Mouse (Mus musculus): ENCODE results near the gene Itih5. TPM values are rescaled to one million over a fixed set of nuclear protein-coding genes. Genes with fewer than 3 reads are reported as not detected.

The Itih5 gene
- total RNA-seq, 2 experiments from 2014 or later, result 29.6 to 55.8 TPM

GRCm38 (mm10) chr2:10256949-10257348, 103.6 kb downstream of the Itih5 start:
- DNase-seq (ENCODE audit: low spot score in 2 of 2), result no peak

GRCm38 (mm10) chr2:10258312-10258711, 104.9 kb downstream of the Itih5 start:
- DNase-seq (ENCODE audit: low spot score in 2 of 2), result no peak

- DNase-seq (ENCODE audit: low spot score in 2 of 2), result no peak
Measured at GRCm38 (mm10) chr2:10260109-10260508, 106.7 kb downstream of the Itih5 start.

- no peak for DNase-seq (ENCODE audit: low spot score in 2 of 2)
Measured at GRCm38 (mm10) chr2:10261337-10261736, 108.0 kb downstream of the Itih5 start.

- DNase-seq (ENCODE audit: low spot score in 2 of 2), result no peak
Measured at GRCm38 (mm10) chr2:10262722-10263121, 109.4 kb downstream of the Itih5 start.

- DNase-seq (ENCODE audit: low spot score in 2 of 2), result no peak
Measured at GRCm38 (mm10) chr2:10263909-10264489, 110.6 kb downstream of the Itih5 start.

GRCm38 (mm10) chr2:10265881-10266280, 112.5 kb downstream of the Itih5 start:
- DNase-seq (ENCODE audit: low spot score in 2 of 2), result no peak

- DNase-seq (ENCODE audit: low spot score in 2 of 2), result no peak
Measured at GRCm38 (mm10) chr2:10272604-10273115, 119.3 kb downstream of the Itih5 start.

- no peak for DNase-seq (ENCODE audit: low spot score in 2 of 2)
Measured at GRCm38 (mm10) chr2:10273541-10274050, 120.2 kb downstream of the Itih5 start.

GRCm38 (mm10) chr2:10276194-10276593, 122.8 kb downstream of the Itih5 start:
- DNase-seq (ENCODE audit: low spot score in 2 of 2), result peak in 1 of 2 experiments; percentile 28

GRCm38 (mm10) chr2:10283686-10284085, 130.3 kb downstream of the Itih5 start:
- no peak for DNase-seq (ENCODE audit: low spot score in 2 of 2)

- peak in 1 of 2 experiments; percentile 38 for DNase-seq (ENCODE audit: low spot score in 2 of 2)
Measured at GRCm38 (mm10) chr2:10284636-10285270, 131.4 kb downstream of the Itih5 start.

- no peak for DNase-seq (ENCODE audit: low spot score in 2 of 2)
Measured at GRCm38 (mm10) chr2:10285975-10286374, 132.6 kb downstream of the Itih5 start.

GRCm38 (mm10) chr2:10288142-10288831, 134.9 kb downstream of the Itih5 start:
- DNase-seq (ENCODE audit: low spot score in 2 of 2), result peak; percentile 63 to 73

- no peak for DNase-seq (ENCODE audit: low spot score in 2 of 2)
Measured at GRCm38 (mm10) chr2:10288881-10289280, 135.5 kb downstream of the Itih5 start.

GRCm38 (mm10) chr2:10290115-10290514, 136.7 kb downstream of the Itih5 start:
- DNase-seq (ENCODE audit: low spot score in 2 of 2), result no peak

GRCm38 (mm10) chr2:10293556-10294206, 140.3 kb downstream of the Itih5 start:
- no peak for DNase-seq (ENCODE audit: low spot score in 2 of 2)

GRCm38 (mm10) chr2:10295908-10296307, 142.5 kb downstream of the Itih5 start:
- no peak for DNase-seq (ENCODE audit: low spot score in 2 of 2)

- no peak for DNase-seq (ENCODE audit: low spot score in 2 of 2)
Measured at GRCm38 (mm10) chr2:10300244-10300643, 146.9 kb downstream of the Itih5 start.

- no peak for DNase-seq (ENCODE audit: low spot score in 2 of 2)
Measured at GRCm38 (mm10) chr2:10300771-10301170, 147.4 kb downstream of the Itih5 start.

- no peak for DNase-seq (ENCODE audit: low spot score in 2 of 2)
Measured at GRCm38 (mm10) chr2:10301391-10301790, 148.0 kb downstream of the Itih5 start.

Data from adrenal gland, adult 18-20 months (tissue).